Mouse (Mus musculus) embryo, embryonic 11 days (tissue): ENCODE results near the gene Ikzf1.

Experiments
- DNase-seq: peaks from one replicate; pipeline ENCODE4 v3.0.0-alpha.2; 2015

Gene Ikzf1

GRCm38 (mm10) chr11:11768057-11768456 is 83.3 kb downstream of the Ikzf1 start:
- DNase-seq: no peak

GRCm38 (mm10) chr11:11769281-11769680 is 84.5 kb downstream of the Ikzf1 start:
- DNase-seq: no peak

- no peak for DNase-seq
These were observed 85.9 kb downstream of the Ikzf1 start for GRCm38 (mm10) chr11:11770691-11771090.

GRCm38 (mm10) chr11:11772196-11772595 is 87.4 kb downstream of the Ikzf1 start:
- DNase-seq: no peak

GRCm38 (mm10) chr11:11774384-11774783 is 89.6 kb downstream of the Ikzf1 start:
- DNase-seq: no peak

- no peak for DNase-seq
These were observed 90.1 kb downstream of the Ikzf1 start for GRCm38 (mm10) chr11:11774893-11775292.

- no peak for DNase-seq
These were observed 91.4 kb downstream of the Ikzf1 start for GRCm38 (mm10) chr11:11776071-11776821.

- DNase-seq: no peak
These were observed 92.0 kb downstream of the Ikzf1 start for GRCm38 (mm10) chr11:11776822-11777174.

- DNase-seq: no peak
These were observed 92.4 kb downstream of the Ikzf1 start for GRCm38 (mm10) chr11:11777246-11777645.

GRCm38 (mm10) chr11:11777796-11778195 is 93.0 kb downstream of the Ikzf1 start:
- no peak for DNase-seq

GRCm38 (mm10) chr11:11778345-11778744 is 93.5 kb downstream of the Ikzf1 start:
- DNase-seq: no peak

GRCm38 (mm10) chr11:11781728-11782127 is 96.9 kb downstream of the Ikzf1 start:
- DNase-seq: no peak

GRCm38 (mm10) chr11:11785457-11785856 is 100.7 kb downstream of the Ikzf1 start:
- no peak for DNase-seq

- peak; percentile 91 for DNase-seq
These were observed 103.7 kb downstream of the Ikzf1 start for GRCm38 (mm10) chr11:11788521-11788974.

- DNase-seq: no peak
These were observed 109.8 kb downstream of the Ikzf1 start for GRCm38 (mm10) chr11:11794626-11795025.

GRCm38 (mm10) chr11:11798690-11799089 is 113.9 kb downstream of the Ikzf1 start:
- DNase-seq: no peak

GRCm38 (mm10) chr11:11800304-11800703 is 115.5 kb downstream of the Ikzf1 start:
- no peak for DNase-seq

- DNase-seq: no peak
These were observed 116.3 kb downstream of the Ikzf1 start for GRCm38 (mm10) chr11:11801067-11801466.

GRCm38 (mm10) chr11:11804421-11804820 is 119.6 kb downstream of the Ikzf1 start:
- no peak for DNase-seq

GRCm38 (mm10) chr11:11805951-11806350 is 121.1 kb downstream of the Ikzf1 start:
- no peak for DNase-seq

- no peak for DNase-seq
These were observed 123.4 kb downstream of the Ikzf1 start for GRCm38 (mm10) chr11:11808035-11808819.

- DNase-seq: peak; percentile 99
These were observed 124.1 kb downstream of the Ikzf1 start, which contains the start of gene Fignl1 for GRCm38 (mm10) chr11:11808820-11809403. Gene Fignl1 (minus strand): TSS chr11:11808962.

GRCm38 (mm10) chr11:11809404-11810175 is 124.8 kb downstream of the Ikzf1 start:
- DNase-seq: peak; percentile 87
